Comparison of ENCODE assay signal across 10 mouse cellular contexts in genomic region chr15:98793141-98793698, GRCm38 (mm10). TPM values are rescaled to one million over a fixed set of nuclear protein-coding genes. Genes with fewer than 3 reads are reported as not detected.
DNase-seq lines count a peak whose midpoint lies in the region; ATAC-seq lines count a peak whose summit lies in the region.
"Had no signal": no experiment of that assay in that cellular context is flagged by ENCODE, and none has a peak within 500 bp of the region (broad histone marks: within the 10 kb centered on the region; RNA-seq: fewer than 3 reads in every experiment).

No protein-coding gene starts in this region.

- 3% methylated on average over 13 of the region's 13 CpGs for WGBS in heart, embryonic 15.5 days
- 6% methylated on average over 13 of the region's 13 CpGs for WGBS in hindbrain, embryonic 15.5 days
- 9% methylated on average over 13 of the region's 13 CpGs for WGBS in midbrain, embryonic 16.5 days

- DNase-seq in heart, adult 9 months (ENCODE audit: low spot score in 2 of 2) = no peak
- peak; percentile 24 for DNase-seq in brain, adult 2 months (ENCODE audit: low read depth, low spot score)
- no peak for DNase-seq in cerebellum, postnatal 25 days
- no peak for DNase-seq in cerebellum, adult 11-12 months
- no peak for DNase-seq in frontal cortex, postnatal 36 days (ENCODE audit: low spot score in 2 of 2)
- DNase-seq: heart, adult 18-20 months had no signal

- H3K27ac ChIP-seq in heart, embryonic 15.5 days = no peak overlapping the region
- H3K27ac ChIP-seq in hindbrain, embryonic 15.5 days (replicated peaks) = no peak overlapping the region
- no peak overlapping the region for H3K27ac ChIP-seq in midbrain, embryonic 16.5 days (ENCODE audit: low read length)

- H3K36me3 ChIP-seq in heart, embryonic 15.5 days = no peaks in the 10 kb centered on the region
- no peaks in the 10 kb centered on the region for H3K36me3 ChIP-seq in hindbrain, embryonic 15.5 days
- no peaks in the 10 kb centered on the region for H3K36me3 ChIP-seq in midbrain, embryonic 16.5 days (ENCODE audit: control insufficient read depth, insufficient read depth, low read length)

- H3K4me1 ChIP-seq in heart, embryonic 15.5 days (replicated peaks) = peaks cover 62% of the 10 kb centered on the region
- peaks cover 40% of the 10 kb centered on the region for H3K4me1 ChIP-seq in hindbrain, embryonic 15.5 days (replicated peaks)
- H3K4me1 ChIP-seq in midbrain, embryonic 16.5 days (ENCODE audit: control insufficient read depth, insufficient read depth, low read length) = peaks cover 16% of the 10 kb centered on the region; the same call in 1 of the 2 replicates

- peak overlapping the region; percentile 30 for H3K4me3 ChIP-seq in heart, embryonic 15.5 days
- peak overlapping the region; percentile 36 for H3K4me3 ChIP-seq in hindbrain, embryonic 15.5 days
- peak overlapping the region; percentile 38 for H3K4me3 ChIP-seq in midbrain, embryonic 16.5 days (ENCODE audit: low read depth, low read length)

- ATAC-seq in heart, embryonic 15.5 days (replicated peaks; ENCODE audit: insufficient number of reproducible peaks, insufficient read depth, low FRiP score, low read depth) = no peak
- no peak for ATAC-seq in hindbrain, embryonic 15.5 days (ENCODE audit: low FRiP score, low read depth)
- ATAC-seq in midbrain, embryonic 16.5 days = no peak

- peaks cover 99% of the 10 kb centered on the region for H3K27me3 ChIP-seq in heart, embryonic 15.5 days
- H3K27me3 ChIP-seq in hindbrain, embryonic 15.5 days = peaks cover 95% of the 10 kb centered on the region
- H3K27me3 ChIP-seq in midbrain, embryonic 16.5 days (ENCODE audit: control insufficient read depth, insufficient read depth, low read depth, low read length) = peaks cover 93% of the 10 kb centered on the region

- no peaks in the 10 kb centered on the region for H3K9me3 ChIP-seq in heart, embryonic 15.5 days (replicated peaks)
- H3K9me3 ChIP-seq in hindbrain, embryonic 15.5 days = no peaks in the 10 kb centered on the region
- H3K9me3 ChIP-seq in midbrain, embryonic 16.5 days (replicated peaks; ENCODE audit: control insufficient read depth, low read length, poor library complexity, severe bottlenecking) = no peaks in the 10 kb centered on the region

- peak overlapping the region; percentile 49 for H3K4me2 ChIP-seq in heart, embryonic 15.5 days
- peak overlapping the region; percentile 59 for H3K4me2 ChIP-seq in hindbrain, embryonic 15.5 days
- peak overlapping the region; percentile 50 for H3K4me2 ChIP-seq in midbrain, embryonic 16.5 days (ENCODE audit: low read length)

- no peak overlapping the region for H3K9ac ChIP-seq in heart, embryonic 15.5 days
- H3K9ac ChIP-seq in hindbrain, embryonic 15.5 days = peak overlapping the region; percentile 18
- H3K9ac ChIP-seq in midbrain, embryonic 16.5 days (ENCODE audit: low read depth, low read length) = peak overlapping the region; percentile 48

RNA-seq across cellular contexts. Expression of gene Wnt1, which starts 3.6 kb away (rescaled TPM):
- polyA plus RNA-seq in heart, embryonic 15.5 days (2015; fragmentation: Nextera tagmentation; extraction: Ambion mirVana) = not detected in 2 replicates
- polyA plus RNA-seq in hindbrain, embryonic 15.5 days (2015; fragmentation: Nextera tagmentation; extraction: Ambion mirVana) = 1.9 and 2.5 TPM in 2 replicates
- polyA plus RNA-seq in midbrain, embryonic 16.5 days (2015; fragmentation: Nextera tagmentation; extraction: Ambion mirVana) = 1.2 and 1.3 TPM in 2 replicates
- polyA plus RNA-seq: liver, adult 2 months had no signal

RNA-seq across cellular contexts. Expression of gene Wnt10b, which starts 15.3 kb away (rescaled TPM):
- polyA plus RNA-seq in heart, embryonic 15.5 days (2015; fragmentation: Nextera tagmentation; extraction: Ambion mirVana) = 0.46 TPM in 1 of 2 replicates, not detected in the other
- polyA plus RNA-seq in hindbrain, embryonic 15.5 days (2015; fragmentation: Nextera tagmentation; extraction: Ambion mirVana) = not detected in 2 replicates
- not detected in 2 replicates for polyA plus RNA-seq in midbrain, embryonic 16.5 days (2015; fragmentation: Nextera tagmentation; extraction: Ambion mirVana)
- polyA plus RNA-seq: liver, adult 2 months had no signal

RNA-seq across cellular contexts. Expression of gene Ddn, which starts 16.1 kb away (rescaled TPM):
- 0.32 and 0.66 TPM in 2 replicates for polyA plus RNA-seq in heart, embryonic 15.5 days (2015; fragmentation: Nextera tagmentation; extraction: Ambion mirVana)
- 0.34 and 0.48 TPM in 2 replicates for polyA plus RNA-seq in hindbrain, embryonic 15.5 days (2015; fragmentation: Nextera tagmentation; extraction: Ambion mirVana)
- polyA plus RNA-seq in midbrain, embryonic 16.5 days (2015; fragmentation: Nextera tagmentation; extraction: Ambion mirVana) = 0.35 and 0.42 TPM in 2 replicates
- polyA plus RNA-seq: liver, adult 2 months had no signal

RNA-seq across cellular contexts. Expression of gene Arf3, which starts 30.2 kb away (rescaled TPM):
- 29.5 and 41.5 TPM in 2 replicates for polyA plus RNA-seq in heart, embryonic 15.5 days (2015; fragmentation: Nextera tagmentation; extraction: Ambion mirVana)
- 100.0 and 107 TPM in 2 replicates for polyA plus RNA-seq in hindbrain, embryonic 15.5 days (2015; fragmentation: Nextera tagmentation; extraction: Ambion mirVana)
- polyA plus RNA-seq in midbrain, embryonic 16.5 days (2015; fragmentation: Nextera tagmentation; extraction: Ambion mirVana) = 96.4 and 102 TPM in 2 replicates

RNA-seq across cellular contexts. Expression of gene Prkag1, which starts 38.1 kb away (rescaled TPM):
- 93.5 and 100 TPM in 2 replicates for polyA plus RNA-seq in heart, embryonic 15.5 days (2015; fragmentation: Nextera tagmentation; extraction: Ambion mirVana)
- polyA plus RNA-seq in hindbrain, embryonic 15.5 days (2015; fragmentation: Nextera tagmentation; extraction: Ambion mirVana) = 73.4 and 75.3 TPM in 2 replicates
- 72.9 and 73.1 TPM in 2 replicates for polyA plus RNA-seq in midbrain, embryonic 16.5 days (2015; fragmentation: Nextera tagmentation; extraction: Ambion mirVana)
